Mouse (Mus musculus) embryonic fibroblast, embryonic 13.5 days (primary cell): ENCODE data around the gene Sox8. TPM values are rescaled to one million over a fixed set of nuclear protein-coding genes. Genes with fewer than 3 reads are reported as not detected.

Experiments used
- H3K27ac ChIP-seq: 2 replicates; pipeline ENCODE4 v1.5.1; 2012; ENCODE audit warnings: low read length, control low read depth, inconsistent platforms; ENCODE audit not compliant: insufficient read depth
- H3K4me1 ChIP-seq: 2 replicates; pipeline ENCODE4 v1.6.1; 2011; ENCODE audit warnings: low read length; ENCODE audit not compliant: control insufficient read depth, insufficient read depth
- H3K4me3 ChIP-seq: 2 replicates; pipeline ENCODE4 v1.5.1; 2011; ENCODE audit warnings: mild to moderate bottlenecking, control low read depth, low read length; ENCODE audit not compliant: insufficient read depth
- CTCF ChIP-seq: IDR thresholded peaks from 2 replicates; pipeline ENCODE4 v1.5.1; 2011; ENCODE audit warnings: mild to moderate bottlenecking, control low read depth, low read length, moderate library complexity, borderline replicate concordance; ENCODE audit not compliant: insufficient read depth
- POLR2A ChIP-seq: IDR thresholded peaks from 2 replicates; pipeline ENCODE4 v1.6.1; 2011; ENCODE audit warnings: low read depth, mild to moderate bottlenecking, control low read depth, low read length, moderate library complexity
- polyA plus RNA-seq: library from polyadenylated mRNA; stranded (reverse); fragments of >200 nt; gene quantifications from 2 replicates; pipeline ENCODE4 v1.2.4, GENCODE M21; 2011; ENCODE audit warnings: low read depth; ENCODE audit not compliant: missing spikeins, insufficient read length

The Sox8 gene
- polyA plus RNA-seq, 1 experiment = 0.28 TPM

GRCm38 (mm10) chr17:25569833-25570647 is 446 bp downstream of the Sox8 start:
- Histone ChIP-seq H3K27ac (no peak overlapping the region), H3K4me1 (no peaks in the 10 kb centered on the region), H3K4me3 (peak overlapping the region; percentile 45)
- TF ChIP-seq CTCF (no peak), POLR2A (no peak)

GRCm38 (mm10) chr17:25568880-25569279 is 1.6 kb downstream of the Sox8 start:
- no peak overlapping the region for H3K4me3 ChIP-seq
- no peak overlapping the region for H3K27ac ChIP-seq
- TF ChIP-seq POLR2A = no peak
- TF ChIP-seq CTCF = no peak
- H3K4me1 ChIP-seq = no peaks in the 10 kb centered on the region

- TF ChIP-seq CTCF = no peak
- no peak for TF ChIP-seq POLR2A
- H3K4me1 ChIP-seq = no peaks in the 10 kb centered on the region
- H3K27ac ChIP-seq = no peak overlapping the region
- no peak overlapping the region for H3K4me3 ChIP-seq
These were observed 2.3 kb downstream of the Sox8 start for GRCm38 (mm10) chr17:25568206-25568605.

GRCm38 (mm10) chr17:25567745-25568144 is 2.7 kb downstream of the Sox8 start:
- H3K27ac ChIP-seq = no peak overlapping the region
- no peak overlapping the region for H3K4me3 ChIP-seq
- H3K4me1 ChIP-seq = no peaks in the 10 kb centered on the region
- no peak for TF ChIP-seq POLR2A
- TF ChIP-seq CTCF = peak; percentile 81

GRCm38 (mm10) chr17:25567261-25567660 is 3.2 kb downstream of the Sox8 start:
- Histone ChIP-seq H3K4me1 (no peaks in the 10 kb centered on the region), H3K27ac (no peak overlapping the region), H3K4me3 (no peak overlapping the region)

GRCm38 (mm10) chr17:25565860-25566600 is 4.5 kb downstream of the Sox8 start:
- no peak overlapping the region for H3K27ac ChIP-seq
- no peak overlapping the region for H3K4me3 ChIP-seq
- TF ChIP-seq CTCF (no peak), POLR2A (no peak)
- H3K4me1 ChIP-seq = no peaks in the 10 kb centered on the region

More at GRCm38 (mm10) chr17:25567261-25567660, 3.2 kb downstream of the Sox8 start:
- TF ChIP-seq CTCF (no peak), POLR2A (no peak)

- TF ChIP-seq POLR2A (no peak), CTCF (no peak)
- H3K27ac ChIP-seq = no peak overlapping the region
- H3K4me3 ChIP-seq = no peak overlapping the region
- H3K4me1 ChIP-seq = no peaks in the 10 kb centered on the region
These were observed 5.2 kb downstream of the Sox8 start for GRCm38 (mm10) chr17:25565244-25565643.

GRCm38 (mm10) chr17:25564481-25564880 is 6.0 kb downstream of the Sox8 start:
- Histone ChIP-seq H3K27ac (no peak overlapping the region), H3K4me1 (no peaks in the 10 kb centered on the region), H3K4me3 (no peak overlapping the region)
- TF ChIP-seq POLR2A (no peak), CTCF (no peak)

GRCm38 (mm10) chr17:25561223-25562028 is 9.1 kb downstream of the Sox8 start:
- no peak overlapping the region for H3K4me3 ChIP-seq
- peaks cover 4% of the 10 kb centered on the region for H3K4me1 ChIP-seq
- TF ChIP-seq CTCF (no peak), POLR2A (no peak)
- no peak overlapping the region for H3K27ac ChIP-seq
